Mouse (Mus musculus): ENCODE measurements around the gene Brix1. TPM values are rescaled to one million over a fixed set of nuclear protein-coding genes. Genes with fewer than 3 reads are reported as not detected.
"Not testable (repeated sequence)": the region's sequence is repeated elsewhere in the genome, so short reads cannot be mapped to it uniquely, and the experiment has no call there.

The Brix1 gene
- 0.87 and 1.5 TPM in 2 replicates for polyA plus RNA-seq (2012; rRNA removed)

DNA sequence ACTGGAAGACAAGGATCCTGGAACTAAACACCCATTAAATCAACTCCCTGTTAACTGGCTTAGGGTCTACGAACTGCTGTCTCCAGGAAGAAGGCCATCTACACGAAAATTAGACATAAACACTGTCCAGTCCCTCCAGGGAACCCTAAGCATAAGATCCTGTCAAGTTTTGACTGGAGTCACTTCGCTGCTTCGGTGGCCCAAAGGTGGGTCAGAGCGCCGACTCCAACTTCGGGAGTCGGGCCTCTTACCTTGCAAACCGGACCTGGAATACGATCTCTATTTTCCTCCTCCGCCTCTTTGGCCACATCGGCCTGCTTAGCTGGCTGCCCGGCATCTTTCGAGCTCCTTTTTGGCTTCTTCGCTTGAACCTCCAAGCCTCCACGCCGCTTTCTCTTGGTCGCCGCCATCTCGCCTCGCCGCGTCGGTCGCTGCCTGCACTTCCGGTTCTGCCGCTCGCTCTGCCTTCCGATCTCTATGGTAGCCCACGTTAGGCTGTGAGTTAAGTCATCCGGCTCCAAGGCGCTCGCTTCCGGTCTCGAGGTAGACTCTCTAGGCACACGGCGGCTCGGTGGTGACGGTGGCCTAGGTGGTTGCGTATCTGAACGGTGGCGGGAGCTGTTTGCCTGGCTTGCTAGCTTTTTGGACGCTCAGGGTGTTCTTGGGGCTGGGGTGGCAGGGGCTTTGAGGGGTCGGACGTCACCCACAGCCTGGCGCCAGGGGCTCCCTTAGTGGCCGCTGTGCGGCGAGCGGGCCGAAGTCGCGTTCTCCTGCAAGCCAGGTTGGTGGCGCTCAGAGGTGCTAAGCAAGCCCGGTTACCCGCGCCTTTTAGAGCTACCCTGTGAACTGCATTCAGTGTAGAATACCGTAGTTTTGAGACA is at the start of gene Brix1, which contains the start of gene Rad1:
Brix1 (minus strand) TSS at position 464 of the 881 bp plus-strand sequence.
Rad1 (plus strand) TSS at position 535 of the 881 bp plus-strand sequence.
- peak; percentile 90 for DNase-seq
- Histone ChIP-seq H3K4me1 (ENCODE audit: control insufficient read depth, insufficient read depth, low read length) (peaks cover 3% of the 10 kb centered on the region; the same call in 1 of the 2 replicates), H3K4me3 (replicated peaks; ENCODE audit: extremely low read depth, low read depth, low read length) (peak within 1 kb of the TSS; percentile 76)
- WGBS: under 1% methylated on average over 58 of the region's 58 CpGs
- TF ChIP-seq POLR2A (IDR thresholded peaks at IDR 0.05; ENCODE audit: borderline replicate concordance, extremely low read depth, low read depth, low read length) (peak; percentile 89), CTCF (IDR thresholded peaks at IDR 0.05; ENCODE audit: insufficient read depth, low read length) (no peak)

DNA sequence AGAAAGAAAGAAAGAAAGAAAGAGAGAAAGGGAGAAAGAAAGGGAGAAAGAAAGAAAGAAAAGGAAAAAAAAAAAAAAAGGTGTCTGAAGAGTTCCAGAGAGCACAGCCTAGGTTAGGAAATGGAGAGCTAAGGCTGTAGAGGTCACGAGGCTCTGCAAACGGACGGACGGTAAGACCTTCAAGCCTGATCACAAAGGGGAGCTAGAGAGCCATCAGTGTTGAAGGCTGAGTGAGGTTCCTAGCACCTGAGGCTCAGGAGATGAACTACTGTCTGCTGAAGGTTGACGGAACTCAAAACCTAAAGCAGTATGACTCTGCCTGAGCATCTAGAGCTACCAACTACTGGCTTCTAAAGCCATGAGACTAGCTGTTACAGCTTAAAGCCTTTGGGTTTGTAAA is 48.8 kb upstream of the Brix1 start:
- TF ChIP-seq CTCF (IDR thresholded peaks at IDR 0.05; ENCODE audit: insufficient read depth, low read length) (0 out of 2 replicates have a peak, but pooled peaks have one; percentile 4), POLR2A (IDR thresholded peaks at IDR 0.05; ENCODE audit: borderline replicate concordance, extremely low read depth, low read depth, low read length) (no peak)
- 79% methylated on average over 5 of the region's 5 CpGs for WGBS

DNA sequence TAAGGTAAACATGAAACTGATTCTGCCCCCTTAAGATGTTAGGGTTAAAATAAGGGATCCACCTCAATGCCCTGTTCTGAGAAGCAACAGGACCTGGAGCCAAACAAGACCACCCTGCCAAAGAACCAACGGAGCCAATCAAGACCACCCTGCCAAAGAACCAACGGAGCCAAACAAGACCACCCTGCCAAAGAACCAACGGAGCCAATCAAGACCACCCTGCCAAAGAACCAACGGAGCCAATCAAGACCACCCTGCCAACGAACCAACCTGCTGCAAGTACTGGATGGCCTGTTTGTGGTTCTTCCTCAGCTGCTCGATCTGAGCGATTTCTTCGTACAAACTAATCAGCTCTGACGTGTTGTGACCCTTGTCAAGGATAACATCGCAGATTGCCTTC is 47.6 kb upstream of the Brix1 start:
- H3K4me3 ChIP-seq (replicated peaks; ENCODE audit: extremely low read depth, low read depth, low read length); DNase-seq; H3K4me1 ChIP-seq (ENCODE audit: control insufficient read depth, insufficient read depth, low read length): not testable (repeated sequence)
- 78% methylated on average over 10 of the region's 10 CpGs for WGBS

More for the DNA sequence above, 48.8 kb upstream of the Brix1 start:
- H3K4me1 ChIP-seq (ENCODE audit: control insufficient read depth, insufficient read depth, low read length): no peaks in the 10 kb centered on the region
- no peak for DNase-seq
- no peak overlapping the region for H3K4me3 ChIP-seq (replicated peaks; ENCODE audit: extremely low read depth, low read depth, low read length)

DNA sequence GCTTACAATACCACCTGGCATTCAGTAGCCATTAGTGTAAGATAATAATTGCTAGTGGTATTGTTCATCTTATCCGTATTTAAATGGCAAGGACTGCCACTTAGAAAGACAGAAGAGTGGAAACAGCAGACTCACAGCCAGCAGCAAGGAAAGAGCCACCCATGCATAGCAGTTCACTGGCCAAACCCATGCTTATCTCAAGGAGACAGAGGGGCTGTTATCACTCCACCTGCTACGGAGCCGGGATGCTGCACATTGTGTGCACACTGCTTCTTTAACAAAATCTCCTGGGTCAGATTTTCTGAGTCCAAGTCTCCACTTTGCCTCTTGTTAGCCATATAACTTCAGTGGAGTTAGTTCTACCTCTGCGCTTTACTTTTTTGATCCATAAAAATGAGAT is 45.6 kb upstream of the Brix1 start:
- DNase-seq: no peak
- no peak for TF ChIP-seq CTCF (IDR thresholded peaks at IDR 0.05; ENCODE audit: insufficient read depth, low read length)
- TF ChIP-seq POLR2A (IDR thresholded peaks at IDR 0.05; ENCODE audit: borderline replicate concordance, extremely low read depth, low read depth, low read length): no peak
- H3K4me1 ChIP-seq (ENCODE audit: control insufficient read depth, insufficient read depth, low read length): no peaks in the 10 kb centered on the region
- no peak overlapping the region for H3K4me3 ChIP-seq (replicated peaks; ENCODE audit: extremely low read depth, low read depth, low read length)
- WGBS: 80% methylated on average over 4 of the region's 4 CpGs

DNA sequence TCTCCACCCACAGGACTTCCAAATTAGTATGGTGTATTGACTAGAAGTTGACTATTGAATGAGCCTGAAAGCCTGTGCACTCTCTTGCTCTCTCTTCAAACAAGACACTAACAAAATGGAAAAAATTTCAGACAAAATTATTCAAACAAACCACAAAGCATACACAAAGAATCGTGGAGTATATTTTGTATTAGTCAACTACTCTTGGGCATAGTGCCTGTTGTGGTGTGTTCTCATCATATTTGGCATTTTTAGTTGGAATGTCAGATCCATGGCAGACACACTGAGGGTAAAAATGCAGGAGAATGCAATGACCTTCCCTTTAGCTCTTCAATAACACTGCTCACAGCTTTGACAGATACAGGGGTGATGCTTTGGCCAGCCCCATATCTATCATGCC is 40.1 kb upstream of the Brix1 start:
- WGBS: 54% methylated on average over 1 of the region's 1 CpGs
- TF ChIP-seq CTCF (IDR thresholded peaks at IDR 0.05; ENCODE audit: insufficient read depth, low read length): no peak
- Histone ChIP-seq H3K4me3 (replicated peaks; ENCODE audit: extremely low read depth, low read depth, low read length) (no peak overlapping the region), H3K4me1 (ENCODE audit: control insufficient read depth, insufficient read depth, low read length) (no peaks in the 10 kb centered on the region)
- DNase-seq: no peak

DNA sequence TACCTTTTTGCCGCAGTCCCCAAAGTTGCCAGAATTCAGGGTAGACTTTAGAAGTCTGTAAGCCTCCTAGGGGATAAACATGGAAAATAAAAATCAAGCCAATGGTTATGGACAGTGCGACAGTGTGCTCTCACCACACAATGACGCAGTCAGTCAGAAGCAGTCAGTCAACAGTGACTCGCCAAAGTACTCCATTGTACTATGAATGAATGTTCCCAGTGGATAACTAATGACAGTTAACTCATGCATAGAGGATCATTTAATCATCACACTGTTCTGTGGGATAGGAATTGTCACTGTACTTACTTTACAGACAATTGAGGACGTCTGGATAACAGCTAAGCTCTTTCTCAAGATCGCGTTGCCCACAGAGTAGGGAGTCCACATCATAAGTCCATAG is 29.4 kb upstream of the Brix1 start:
- no peak for DNase-seq
- WGBS: 84% methylated on average over 7 of the region's 7 CpGs
- no peak for TF ChIP-seq CTCF (IDR thresholded peaks at IDR 0.05; ENCODE audit: insufficient read depth, low read length)
- no peak for TF ChIP-seq POLR2A (IDR thresholded peaks at IDR 0.05; ENCODE audit: borderline replicate concordance, extremely low read depth, low read depth, low read length)
- Histone ChIP-seq H3K4me3 (replicated peaks; ENCODE audit: extremely low read depth, low read depth, low read length) (no peak overlapping the region), H3K4me1 (ENCODE audit: control insufficient read depth, insufficient read depth, low read length) (no peaks in the 10 kb centered on the region)

DNA sequence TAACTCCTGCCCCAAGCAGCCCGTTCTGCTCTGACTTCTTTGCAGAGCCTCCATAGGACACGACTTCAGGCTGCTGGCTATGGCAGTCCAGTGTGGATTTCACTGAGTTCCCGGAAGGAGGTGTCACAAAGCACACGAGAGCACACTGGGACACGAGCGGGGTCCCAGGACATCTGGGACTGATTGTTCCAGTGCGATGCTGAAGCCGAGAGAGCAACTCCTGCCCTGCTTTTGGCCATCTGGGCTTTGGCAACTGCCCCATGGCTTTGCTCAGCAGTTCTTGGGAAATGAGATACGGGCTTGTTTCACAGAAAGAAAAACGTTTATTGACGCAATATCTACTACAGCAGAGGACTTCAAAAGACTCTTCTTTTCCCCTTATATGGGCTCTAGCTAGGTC is 20.4 kb upstream of the Brix1 start:
- DNase-seq: no peak
- WGBS: 56% methylated on average over 11 of the region's 11 CpGs
- no peak for TF ChIP-seq POLR2A (IDR thresholded peaks at IDR 0.05; ENCODE audit: borderline replicate concordance, extremely low read depth, low read depth, low read length)
- TF ChIP-seq CTCF (IDR thresholded peaks at IDR 0.05; ENCODE audit: insufficient read depth, low read length): no peak
- H3K4me1 ChIP-seq (ENCODE audit: control insufficient read depth, insufficient read depth, low read length): no peaks in the 10 kb centered on the region
- H3K4me3 ChIP-seq (replicated peaks; ENCODE audit: extremely low read depth, low read depth, low read length): no peak overlapping the region

DNA sequence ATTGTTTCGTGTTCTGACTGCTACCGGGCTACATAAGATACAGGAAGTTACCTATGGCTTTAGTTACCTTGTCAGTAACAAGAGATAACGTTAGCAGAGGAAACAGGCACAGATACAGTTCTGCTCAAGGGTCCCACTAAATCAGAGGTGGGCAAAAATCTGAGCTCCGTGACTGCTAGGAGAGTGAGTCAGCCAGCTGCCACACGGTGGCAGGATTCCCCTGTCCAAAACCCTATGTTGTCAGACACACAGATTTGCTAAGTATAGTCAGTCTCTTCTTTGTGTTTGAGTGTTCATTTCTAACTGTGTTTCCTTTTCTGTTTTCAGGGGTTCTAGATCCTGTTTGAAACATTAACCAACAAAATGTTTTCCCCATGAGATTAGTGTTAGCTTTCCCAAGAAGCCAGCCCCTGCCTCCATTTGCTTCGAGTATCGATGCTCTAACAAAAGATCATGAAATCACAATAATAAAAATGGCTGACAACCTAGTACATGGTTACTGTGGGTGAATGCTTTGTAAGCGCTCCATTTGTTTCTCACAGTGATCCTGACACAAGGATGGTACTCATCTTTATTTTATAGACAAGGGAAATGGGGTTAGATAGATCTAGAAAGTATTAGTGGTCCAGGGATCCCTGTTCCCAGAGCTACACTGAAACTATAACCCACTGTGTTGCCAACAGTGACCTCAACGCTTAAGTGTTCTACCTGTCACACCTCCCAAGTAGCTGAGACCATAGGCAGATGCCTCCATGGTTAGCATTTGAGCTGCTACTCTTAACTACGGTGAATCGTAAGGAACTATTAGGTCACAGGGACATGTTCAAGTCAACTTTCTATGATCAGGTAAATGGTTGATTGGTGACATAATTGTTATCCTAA is 15.3 kb upstream of the Brix1 start:
- WGBS: 56% methylated on average over 11 of the region's 11 CpGs
- H3K4me3 ChIP-seq (replicated peaks; ENCODE audit: extremely low read depth, low read depth, low read length): no peak overlapping the region
- peak; percentile 25 for DNase-seq

DNA sequence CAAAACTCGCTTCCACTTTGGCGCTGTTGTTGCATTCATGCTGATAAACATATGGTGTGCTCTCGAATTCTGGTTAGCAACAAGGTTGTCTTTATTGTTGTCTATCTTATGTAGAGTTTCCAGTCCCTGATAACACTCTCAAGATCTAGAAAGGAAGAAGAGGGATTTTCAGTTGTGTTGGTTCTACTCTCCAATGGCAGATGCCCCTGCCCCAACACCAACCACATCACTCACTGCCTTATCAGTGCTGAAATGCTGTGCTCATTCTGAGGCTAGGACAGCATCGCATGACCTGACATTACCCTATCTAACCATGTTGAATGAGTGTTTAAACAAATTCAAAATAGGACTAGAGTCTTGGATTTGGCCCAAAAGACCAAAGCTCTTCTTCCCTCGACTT is 14.3 kb upstream of the Brix1 start:
- Histone ChIP-seq H3K4me3 (replicated peaks; ENCODE audit: extremely low read depth, low read depth, low read length) (no peak overlapping the region), H3K4me1 (ENCODE audit: control insufficient read depth, insufficient read depth, low read length) (no peaks in the 10 kb centered on the region)
- DNase-seq: no peak
- TF ChIP-seq POLR2A (IDR thresholded peaks at IDR 0.05; ENCODE audit: borderline replicate concordance, extremely low read depth, low read depth, low read length): no peak
- WGBS: 69% methylated on average over 5 of the region's 5 CpGs

More for the DNA sequence above, 15.3 kb upstream of the Brix1 start:
- TF ChIP-seq POLR2A (IDR thresholded peaks at IDR 0.05; ENCODE audit: borderline replicate concordance, extremely low read depth, low read depth, low read length): no peak
- TF ChIP-seq CTCF (IDR thresholded peaks at IDR 0.05; ENCODE audit: insufficient read depth, low read length): peak; percentile 90
- no peaks in the 10 kb centered on the region for H3K4me1 ChIP-seq (ENCODE audit: control insufficient read depth, insufficient read depth, low read length)

All from lung, adult 2 months (tissue).